Mouse (Mus musculus) brain, embryonic 18.5 days (tissue): ENCODE data around the gene Uba52.

Source experiments
- DNase-seq: peaks from one replicate; pipeline ENCODE4 v3.0.0-alpha.2; 2012; ENCODE audit warnings: low read depth, low spot score

Uba52 gene

GRCm38 (mm10) chr8:70504291-70504716 lies 6.3 kb downstream of the Uba52 start:
- DNase-seq = no peak

GRCm38 (mm10) chr8:70503062-70503750 lies 7.4 kb downstream of the Uba52 start:
- DNase-seq = no peak

- DNase-seq = no peak
These were observed 8.1 kb downstream of the Uba52 start for GRCm38 (mm10) chr8:70502540-70502939.

GRCm38 (mm10) chr8:70501820-70502529 lies 8.6 kb downstream of the Uba52 start:
- DNase-seq = no peak

- no peak for DNase-seq
These were observed 10.0 kb downstream of the Uba52 start for GRCm38 (mm10) chr8:70500386-70501301.

- no peak for DNase-seq
These were observed 14.9 kb downstream of the Uba52 start for GRCm38 (mm10) chr8:70495771-70496062.

GRCm38 (mm10) chr8:70495001-70495770 lies 15.4 kb downstream of the Uba52 start:
- DNase-seq = no peak

GRCm38 (mm10) chr8:70494416-70494945 lies 16.1 kb downstream of the Uba52 start:
- no peak for DNase-seq

GRCm38 (mm10) chr8:70493692-70494415 lies 16.7 kb downstream of the Uba52 start:
- DNase-seq = no peak

GRCm38 (mm10) chr8:70492664-70493640 lies 17.6 kb downstream of the Uba52 start, which contains the start of gene Crlf1:
TSS of gene Crlf1 (plus strand) at chr8:70493158.
- DNase-seq = no peak

- DNase-seq = no peak
These were observed 19.6 kb downstream of the Uba52 start for GRCm38 (mm10) chr8:70490880-70491495.

- DNase-seq = no peak
These were observed 20.3 kb downstream of the Uba52 start for GRCm38 (mm10) chr8:70490061-70490879.

- DNase-seq = no peak
These were observed 21.0 kb downstream of the Uba52 start for GRCm38 (mm10) chr8:70489576-70489975.

- no peak for DNase-seq
These were observed 21.6 kb downstream of the Uba52 start for GRCm38 (mm10) chr8:70488931-70489470.

GRCm38 (mm10) chr8:70487993-70488796 lies 22.4 kb downstream of the Uba52 start:
- no peak for DNase-seq

- no peak for DNase-seq
These were observed 23.6 kb downstream of the Uba52 start, which contains the start of gene Tmem59l for GRCm38 (mm10) chr8:70486941-70487520. TSS of gene Tmem59l (minus strand) at chr8:70487358.
